Mouse (Mus musculus): ENCODE measurements around the gene Tas2r120.
"Not testable (repeated sequence)": the region's sequence is repeated elsewhere in the genome, so short reads cannot be mapped to it uniquely, and the experiment has no call there.

The Tas2r120 gene

DNA sequence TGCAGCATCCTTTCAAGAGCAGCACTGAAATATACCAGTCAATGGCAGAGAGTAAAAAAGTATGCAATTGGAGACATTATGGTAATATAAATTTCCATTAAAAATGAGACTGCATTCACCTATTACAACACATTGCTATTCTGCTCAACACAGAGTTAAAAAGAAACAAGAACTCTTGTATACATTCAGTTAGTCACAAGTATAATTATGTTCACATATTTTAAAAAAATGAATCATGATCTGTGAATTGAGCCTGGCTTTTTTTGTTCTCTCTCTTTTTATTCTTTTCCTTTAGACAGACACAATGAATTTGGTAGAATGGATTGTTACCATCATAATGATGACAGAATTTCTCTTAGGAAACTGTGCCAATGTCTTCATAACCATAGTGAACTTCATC lies at the start of gene Tas2r120:
Gene Tas2r120, plus strand, starts transcription at position 301 of the 400 bp plus-strand sequence.
- no peak for DNase-seq (ENCODE audit: low spot score)

DNA sequence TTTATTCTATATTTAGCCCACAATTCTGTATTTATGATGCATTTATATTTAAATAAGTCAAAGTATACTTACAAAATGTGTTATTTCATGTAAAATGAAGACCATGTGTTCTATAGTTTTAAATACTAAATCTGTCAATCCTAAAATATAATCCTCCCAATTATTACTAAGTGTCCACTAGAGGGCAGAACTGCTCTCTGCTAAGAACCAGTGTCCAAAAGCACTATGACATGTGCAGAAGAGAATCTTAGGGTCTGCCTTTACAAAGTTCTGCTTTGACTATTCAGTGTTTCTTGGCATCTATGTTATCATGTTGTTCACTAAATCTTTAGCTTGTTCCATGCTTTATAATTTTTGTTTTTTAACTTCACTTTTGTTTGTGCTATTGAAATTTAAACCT lies 7.4 kb upstream of the Tas2r120 start:
- no peak for DNase-seq (ENCODE audit: low spot score)

DNA sequence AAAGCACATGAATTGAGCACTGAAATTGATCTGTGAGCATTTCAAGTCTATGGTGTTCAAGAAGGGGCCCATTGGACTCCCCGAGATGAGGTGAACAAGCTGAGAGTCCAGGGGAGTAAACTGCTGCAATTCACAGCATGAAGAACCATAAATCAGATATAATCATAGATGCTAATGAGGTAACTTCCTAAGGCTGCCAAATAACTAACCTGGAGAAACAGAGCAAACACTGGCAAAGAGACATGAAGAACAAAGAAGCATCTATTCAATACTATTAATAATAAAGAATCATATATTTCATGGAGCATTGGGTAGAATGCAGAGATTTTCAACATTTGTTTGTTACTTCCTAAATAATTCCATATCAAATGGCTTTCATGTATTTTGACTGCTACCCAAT lies 5.3 kb upstream of the Tas2r120 start, which contains the start of gene A630073D07Rik:
Gene A630073D07Rik, minus strand, starts transcription at position 101 of the 400 bp plus-strand sequence.
- no peak for DNase-seq (ENCODE audit: low spot score)

DNA sequence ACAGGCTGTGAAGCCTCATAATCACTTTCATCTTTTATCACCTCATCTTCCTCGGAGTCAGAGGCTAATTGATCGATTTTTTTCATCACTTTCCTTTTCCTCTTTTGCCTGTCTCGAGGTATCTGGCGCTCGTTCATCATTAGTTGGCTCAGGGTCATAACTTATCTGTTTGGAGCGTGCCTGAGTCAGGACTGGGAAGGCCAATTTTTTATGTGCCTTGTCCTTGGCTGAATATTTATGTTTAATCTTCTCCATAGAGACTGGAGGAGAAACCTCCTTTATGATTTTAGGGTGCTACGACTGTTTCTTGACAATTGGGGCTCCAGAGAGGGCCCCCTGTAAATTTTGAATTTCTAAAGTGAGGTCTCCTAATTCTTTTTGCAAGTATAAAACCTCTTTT lies 34.8 kb downstream of the Tas2r120 start:
- DNase-seq (ENCODE audit: low spot score), result not testable (repeated sequence)

DNA sequence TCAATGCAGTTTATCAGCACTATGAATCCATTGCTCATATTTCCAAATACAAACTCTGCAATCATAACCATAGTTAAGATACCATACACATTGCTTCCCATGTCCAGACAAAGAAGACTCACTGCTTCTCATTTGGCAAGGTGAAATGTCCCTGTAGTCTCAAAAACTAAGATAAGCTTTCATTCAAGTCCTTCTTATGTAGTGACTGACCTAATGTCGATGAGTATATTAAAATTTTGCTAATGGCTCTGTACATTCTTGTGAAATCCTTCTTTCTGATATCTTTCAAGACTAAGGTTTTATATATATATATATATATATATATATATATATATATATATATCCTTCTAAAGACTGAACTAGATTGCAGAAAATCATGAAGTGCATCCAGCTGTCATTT lies 44.2 kb downstream of the Tas2r120 start, which contains the start of gene Tas2r121:
Gene Tas2r121, minus strand, starts transcription at position 101 of the 400 bp plus-strand sequence.
- no peak for DNase-seq (ENCODE audit: low spot score)
